In genomic region chr10:80260642-80261584, GRCm38 (mm10) we compare ENCODE assay signal across 8 mouse cellular contexts. TPM values are rescaled to one million over a fixed set of nuclear protein-coding genes. Genes with fewer than 3 reads are reported as not detected.
DNase-seq lines count a peak whose midpoint lies in the region; ATAC-seq and TF ChIP-seq lines count a peak whose summit lies in the region.

TSS of gene Gamt (minus strand) at chr10:80261012.
TSS of gene Dazap1 (plus strand) at chr10:80261486.

- intact Hi-C loops in heart, postnatal 36 days (cut with DNase I): no loop called here

- H3K9me3 ChIP-seq in G1E (replicated peaks): no peaks in the 10 kb centered on the region
- H3K9me3 ChIP-seq in forebrain, embryonic 16.5 days (ENCODE audit: control insufficient read depth, low read length): no peaks in the 10 kb centered on the region
- no peaks in the 10 kb centered on the region for H3K9me3 ChIP-seq in lung, embryonic 14.5 days (ENCODE audit: low read depth, low read length)

- peaks cover 49% of the 10 kb centered on the region for H3K36me3 ChIP-seq in G1E (replicated peaks)
- H3K36me3 ChIP-seq in forebrain, embryonic 16.5 days (ENCODE audit: control insufficient read depth, insufficient read depth): peaks cover 6% of the 10 kb centered on the region
- H3K36me3 ChIP-seq in lung, embryonic 14.5 days (ENCODE audit: insufficient read depth): peaks cover 32% of the 10 kb centered on the region; the same call in 1 of the 2 replicates
- H3K36me3 ChIP-seq in thymus, adult 2 months (ENCODE audit: control insufficient read depth, insufficient read depth, low read length): peaks cover 14% of the 10 kb centered on the region

- H3K27ac ChIP-seq in forebrain, embryonic 16.5 days (ENCODE audit: low read length): peak within 1 kb of the TSS; percentile 89
- peak within 1 kb of the TSS; percentile 95 for H3K27ac ChIP-seq in layer of hippocampus, adult 2 months
- H3K27ac ChIP-seq in lung, embryonic 14.5 days (ENCODE audit: low read depth): peak within 1 kb of the TSS; percentile 92
- peak within 1 kb of the TSS; percentile 65 for H3K27ac ChIP-seq in olfactory bulb, adult 2 months (ENCODE audit: insufficient read depth, low read depth, low read length)
- peak within 1 kb of the TSS; percentile 25; the same call in 1 of the 2 replicates for H3K27ac ChIP-seq in thymus, adult 2 months (ENCODE audit: control insufficient read depth, insufficient read depth, low read length)

- peak within 1 kb of the TSS; percentile 73 for H3K4me3 ChIP-seq in G1E (ENCODE audit: low read depth, low read length)
- peak within 1 kb of the TSS; percentile 56 for H3K4me3 ChIP-seq in forebrain, embryonic 16.5 days (replicated peaks; ENCODE audit: low read length)
- H3K4me3 ChIP-seq in layer of hippocampus, adult 2 months: peak within 1 kb of the TSS; percentile 68
- peak within 1 kb of the TSS; percentile 43 for H3K4me3 ChIP-seq in lung, embryonic 14.5 days (ENCODE audit: low read depth, low read length)
- H3K4me3 ChIP-seq in olfactory bulb, adult 2 months (ENCODE audit: insufficient read depth, low read depth, low read length): peak within 1 kb of the TSS; percentile 49
- H3K4me3 ChIP-seq in thymus, adult 2 months (ENCODE audit: control insufficient read depth, insufficient read depth, low read length): peak within 1 kb of the TSS; percentile 44

- H3K9ac ChIP-seq in forebrain, embryonic 16.5 days (replicated peaks; ENCODE audit: low read depth, low read length): peak within 1 kb of the TSS; percentile 72
- H3K9ac ChIP-seq in lung, embryonic 14.5 days: peak within 1 kb of the TSS; percentile 55

- ATAC-seq in G1E (ENCODE audit: extremely low read depth, insufficient number of reproducible peaks, low FRiP score, poor library complexity, severe bottlenecking): peak; percentile 68
- peak; percentile 81 for ATAC-seq in forebrain, embryonic 16.5 days
- ATAC-seq in lung, embryonic 14.5 days (ENCODE audit: insufficient read depth): peak; percentile 90

- H3K4me1 ChIP-seq in G1E (ENCODE audit: insufficient read depth, low read depth, low read length): peaks cover 76% of the 10 kb centered on the region
- H3K4me1 ChIP-seq in forebrain, embryonic 16.5 days (replicated peaks; ENCODE audit: control insufficient read depth, insufficient read depth, low read length): peaks cover 31% of the 10 kb centered on the region
- H3K4me1 ChIP-seq in lung, embryonic 14.5 days (ENCODE audit: insufficient read depth): peaks cover 11% of the 10 kb centered on the region
- H3K4me1 ChIP-seq in olfactory bulb, adult 2 months (ENCODE audit: control insufficient read depth, insufficient read depth, low read length): peaks cover 25% of the 10 kb centered on the region
- peaks cover 30% of the 10 kb centered on the region for H3K4me1 ChIP-seq in thymus, adult 2 months (replicated peaks; ENCODE audit: control insufficient read depth, insufficient read depth, low read length)

- H3K4me2 ChIP-seq in forebrain, embryonic 16.5 days (ENCODE audit: low read length): peak within 1 kb of the TSS; percentile 88
- H3K4me2 ChIP-seq in lung, embryonic 14.5 days: peak within 1 kb of the TSS; percentile 97

- TF ChIP-seq CTCF in G1E (IDR thresholded peaks at IDR 0.05; ENCODE audit: low read depth, low read length): no peak
- TF ChIP-seq CTCF in layer of hippocampus, adult 2 months (conservative IDR thresholded peaks at IDR 0.05): no peak
- TF ChIP-seq CTCF in lung, embryonic 14.5 days (IDR thresholded peaks at IDR 0.05; ENCODE audit: low read depth): no peak
- no peak for TF ChIP-seq CTCF in olfactory bulb, adult 2 months (IDR thresholded peaks at IDR 0.05; ENCODE audit: insufficient read depth, low read depth, low read length)
- TF ChIP-seq CTCF in thymus, adult 2 months (IDR thresholded peaks at IDR 0.05; ENCODE audit: borderline replicate concordance, control insufficient read depth, extremely low read depth, insufficient read depth, low read length, poor library complexity): peak; percentile 22; the same call in 1 of the 2 replicates

- TF ChIP-seq POLR2A in olfactory bulb, adult 2 months (IDR thresholded peaks at IDR 0.05; ENCODE audit: insufficient read depth, low read depth, low read length): peak; percentile 34; the same call in 1 of the 2 replicates
- TF ChIP-seq POLR2A in thymus, adult 2 months (IDR thresholded peaks at IDR 0.05; ENCODE audit: control insufficient read depth, extremely low read depth, insufficient read depth, low read length, poor library complexity): no peak

- no peaks in the 10 kb centered on the region for H3K27me3 ChIP-seq in G1E (ENCODE audit: insufficient read depth, low read length)
- H3K27me3 ChIP-seq in forebrain, embryonic 16.5 days (replicated peaks; ENCODE audit: control insufficient read depth, insufficient read depth, low read length): no peaks in the 10 kb centered on the region
- H3K27me3 ChIP-seq in lung, embryonic 14.5 days (ENCODE audit: insufficient read depth, low read length): no peaks in the 10 kb centered on the region
- H3K27me3 ChIP-seq in thymus, adult 2 months (ENCODE audit: control insufficient read depth, insufficient read depth, low read length): no peaks in the 10 kb centered on the region

- under 1% methylated on average over 49 of the region's 49 CpGs for WGBS in forebrain, embryonic 16.5 days
- WGBS in lung, embryonic 14.5 days: under 1% methylated on average over 49 of the region's 49 CpGs
- under 1% methylated on average over 49 of the region's 49 CpGs for WGBS in olfactory bulb, adult 2 months
- WGBS in thymus, adult 2 months: under 1% methylated on average over 49 of the region's 49 CpGs

- peak; percentile 83 for DNase-seq in G1E (ENCODE audit: low spot score)
- DNase-seq in cerebellum, adult 18-20 months: peak; percentile 93
- DNase-seq in heart, postnatal 36 days: peak; percentile 97 to 99
- DNase-seq in layer of hippocampus, adult 2 months (ENCODE audit: low spot score in 2 of 2): peak; percentile 89 to 92
- DNase-seq in lung, embryonic 14.5 days: peak; percentile 99
- DNase-seq in thymus, adult 2 months: peak; percentile 89

RNA-seq across cellular contexts. Expression of gene Gamt, which starts in this region (rescaled TPM):
- total RNA-seq in G1E (2014; fragmentation: Nextera tagmentation): not detected in 2 replicates
- 0.17 TPM in 1 of 2 replicates, not detected in the other for total RNA-seq in G1E (2017)
- 0.18 TPM in 1 of 2 replicates, not detected in the other for polyA plus RNA-seq in G1E (2012)
- polyA plus RNA-seq in forebrain, embryonic 16.5 days (2015; fragmentation: Nextera tagmentation; extraction: Ambion mirVana): 22.7 and 24.6 TPM in 2 replicates
- total RNA-seq in heart, postnatal 36 days (2021): 10 to 100 TPM in 1 of 2 experiments, 1 to 10 TPM in 1; 8.9 to 12.0 TPM
- 10 to 100 TPM; 29.8 to 33.1 TPM for total RNA-seq in layer of hippocampus, adult 2 months (2021)
- polyA plus RNA-seq in lung, embryonic 14.5 days (2014; fragmentation: Nextera tagmentation; extraction: Ambion mirVana): 26.8 and 29.4 TPM in 2 replicates
- not detected in 2 replicates for polyA plus RNA-seq in olfactory bulb, adult 2 months (2012; ENCODE audit: insufficient read depth, insufficient read length, low replicate concordance, missing spikeins)
- polyA plus RNA-seq in thymus, adult 2 months (2012; rRNA removed): 6.0 and 6.4 TPM in 2 replicates

RNA-seq across cellular contexts. Expression of gene Dazap1, which starts in this region (rescaled TPM):
- 191 and 194 TPM in 2 replicates for total RNA-seq in G1E (2014; fragmentation: Nextera tagmentation)
- total RNA-seq in G1E (2017): 136 and 151 TPM in 2 replicates
- 533 and 565 TPM in 2 replicates for polyA plus RNA-seq in G1E (2012)
- polyA plus RNA-seq in forebrain, embryonic 16.5 days (2015; fragmentation: Nextera tagmentation; extraction: Ambion mirVana): 61.3 and 61.8 TPM in 2 replicates
- 10 to 100 TPM; 57.7 to 58.5 TPM for total RNA-seq in heart, postnatal 36 days (2021)
- total RNA-seq in layer of hippocampus, adult 2 months (2021): 10 to 100 TPM; 91.2 to 95.4 TPM
- polyA plus RNA-seq in lung, embryonic 14.5 days (2014; fragmentation: Nextera tagmentation; extraction: Ambion mirVana): 44.9 and 49.3 TPM in 2 replicates
- not detected in 2 replicates for polyA plus RNA-seq in olfactory bulb, adult 2 months (2012; ENCODE audit: insufficient read depth, insufficient read length, low replicate concordance, missing spikeins)
- polyA plus RNA-seq in thymus, adult 2 months (2012; rRNA removed): 134 and 166 TPM in 2 replicates

Comparison
In these comparisons a context has a peak if more than half of its experiments do, and no peak if none do; other contexts are left out.
1. Peak in every context shown above with its lines: DNase-seq, ATAC-seq, H3K4me3 ChIP-seq and H3K27ac ChIP-seq.
2. RNA of gene Gamt (total RNA-seq): 29.8 to 33.1 TPM in layer of hippocampus, adult 2 months and 8.9 to 12.0 TPM in heart, postnatal 36 days; 0.17 TPM in G1E; every median in the first group is over 4 times any median in the second.
3. H3K27ac ChIP-seq: peak in every context shown above with its lines; median percentile 95 in layer of hippocampus, adult 2 months; 92 in lung, embryonic 14.5 days; 89 in forebrain, embryonic 16.5 days; 65 in olfactory bulb, adult 2 months; 25 in thymus, adult 2 months.